Mouse (Mus musculus) activated CD4-positive, CD25-positive, alpha-beta regulatory T cell, adult 4 months (primary cell): Measurements from ENCODE around the gene Zfp668. TPM values are rescaled to one million over a fixed set of nuclear protein-coding genes. Genes with fewer than 3 reads are reported as not detected.
"Not testable (repeated sequence)": the region's sequence is repeated elsewhere in the genome, so short reads cannot be mapped to it uniquely, and the experiment has no call there.

Experiments
- ATAC-seq: one replicate; pipeline ENCODE4 v1.8.0; 2017
- polyA plus RNA-seq, 2 experiments: library from polyadenylated mRNA; unstranded; fragments of 100-300 nt; shearing (Covaris generic); gene quantifications; one replicate each; pipeline ENCODE4 v1.2.1; 2017

Zfp668 gene
- 10 to 100 TPM; 10.4 to 11.0 TPM for polyA plus RNA-seq

DNA sequence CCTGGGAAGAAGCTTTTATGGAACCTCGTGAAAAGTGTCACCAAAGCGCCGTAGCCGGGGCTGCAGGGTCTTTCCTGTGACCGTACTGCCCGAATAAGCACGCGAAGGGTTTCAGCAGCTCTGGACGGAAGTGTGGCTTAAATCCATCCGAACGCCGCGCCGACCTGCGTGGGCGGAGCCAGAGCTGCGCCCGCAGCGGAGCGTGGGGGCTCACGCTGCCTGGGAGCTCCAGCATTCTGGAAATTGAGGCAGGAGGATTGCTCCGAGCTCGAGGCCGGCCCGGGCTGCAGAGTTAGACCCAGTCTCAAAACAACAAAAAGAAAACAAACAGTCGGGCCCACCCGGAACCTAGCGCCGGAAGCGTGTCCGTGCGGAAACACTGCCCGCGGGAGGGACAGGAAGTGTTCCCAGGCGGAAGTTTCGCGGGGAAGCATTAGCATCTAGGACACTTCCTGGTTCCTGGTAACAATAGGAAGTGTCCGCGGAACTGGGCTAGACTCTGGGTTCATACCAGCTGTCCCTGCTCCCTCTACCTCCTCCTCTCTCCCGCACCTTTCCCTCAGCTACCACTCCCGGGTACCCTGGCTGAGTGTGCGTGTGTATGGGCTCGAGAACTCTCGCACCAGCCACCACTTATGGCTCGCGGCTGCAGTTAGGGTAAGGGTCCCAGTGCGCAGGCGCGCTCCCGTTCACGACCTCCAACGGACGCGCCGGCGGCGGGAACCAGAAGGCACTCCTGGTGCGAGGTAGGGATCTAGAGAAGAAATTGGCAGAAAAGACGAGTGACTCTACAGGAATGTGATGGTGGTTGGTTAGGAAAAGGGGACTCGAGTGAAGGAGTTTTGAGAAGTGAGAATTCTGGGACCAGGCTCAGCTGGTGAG lies at the start of gene Zfp668:
Gene Zfp668 (minus strand): TSS at position 362 of the 882 bp plus-strand sequence.
- peak; percentile 37 for ATAC-seq

- no peak for ATAC-seq
Observed at GRCm38 (mm10) chr7:127926066-127926465, 49.4 kb upstream of the Zfp668 start.

- no peak for ATAC-seq
Observed at GRCm38 (mm10) chr7:127925252-127925651, 48.6 kb upstream of the Zfp668 start.

GRCm38 (mm10) chr7:127923714-127924113 lies 47.1 kb upstream of the Zfp668 start:
- ATAC-seq: no peak

GRCm38 (mm10) chr7:127922451-127923275 lies 46.0 kb upstream of the Zfp668 start:
- peak; percentile 87 for ATAC-seq

GRCm38 (mm10) chr7:127921516-127921915 lies 44.9 kb upstream of the Zfp668 start:
- ATAC-seq: no peak

GRCm38 (mm10) chr7:127919290-127919689 lies 42.7 kb upstream of the Zfp668 start:
- no peak for ATAC-seq

DNA sequence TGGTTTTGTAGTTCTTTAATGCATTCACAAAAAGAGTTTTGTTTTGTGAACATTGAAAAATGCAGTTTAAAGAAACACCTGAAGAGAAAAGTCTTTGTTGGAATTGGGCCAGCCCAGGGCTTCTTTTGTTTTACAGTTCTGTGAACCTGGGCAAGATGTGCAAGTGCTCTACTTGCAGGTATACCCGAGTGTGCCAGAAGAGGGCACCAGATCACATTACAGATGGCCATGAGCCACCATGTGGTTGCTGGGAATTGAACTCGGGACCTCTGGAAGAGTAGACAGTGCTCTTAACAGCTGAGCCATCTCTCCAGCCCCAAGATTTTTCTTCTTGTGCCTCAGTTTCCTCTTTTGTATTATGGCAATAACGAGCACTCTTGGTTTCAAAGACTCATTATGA lies 41.6 kb upstream of the Zfp668 start:
- no peak for ATAC-seq

GRCm38 (mm10) chr7:127915293-127915692 lies 38.7 kb upstream of the Zfp668 start:
- no peak for ATAC-seq

- no peak for ATAC-seq
Observed at GRCm38 (mm10) chr7:127912938-127913337, 36.3 kb upstream of the Zfp668 start.

DNA sequence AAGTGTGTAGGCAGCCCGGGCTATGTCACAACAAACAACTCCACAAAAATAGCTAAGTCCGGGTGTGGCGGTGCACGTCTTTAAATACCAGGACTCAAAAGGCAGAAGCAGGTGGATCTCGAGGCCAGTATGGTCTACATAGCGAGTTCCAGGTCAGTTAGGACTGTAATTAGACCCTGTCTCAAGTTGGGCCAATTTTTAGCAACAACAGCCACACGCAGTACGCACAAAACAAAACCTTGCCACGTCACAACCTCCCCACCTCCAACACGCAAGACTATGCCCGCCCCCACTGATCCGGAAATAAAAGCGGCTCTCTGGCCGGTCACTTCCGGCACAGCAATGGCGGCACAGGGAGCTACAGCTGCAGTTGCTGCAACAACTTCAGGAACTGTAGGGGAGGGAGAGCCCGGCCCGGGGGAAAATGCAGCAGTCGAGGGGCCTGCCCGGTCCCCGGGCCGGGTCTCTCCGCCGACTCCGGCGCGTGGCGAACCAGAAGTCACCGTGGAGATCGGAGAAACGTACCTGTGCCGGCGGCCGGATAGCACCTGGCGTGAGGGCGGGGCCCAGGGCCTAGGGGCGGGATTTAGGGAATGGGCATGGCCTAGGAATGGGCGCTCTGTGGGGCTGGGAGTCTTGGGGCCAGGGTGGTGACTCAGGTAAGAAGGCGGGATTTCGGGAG lies 35.7 kb upstream of the Zfp668 start, which contains the start of gene Kat8:
Gene Kat8 (plus strand): TSS at position 327 of the 682 bp plus-strand sequence.
- peak; percentile 99 for ATAC-seq

GRCm38 (mm10) chr7:127908656-127909055 lies 32.0 kb upstream of the Zfp668 start:
- ATAC-seq: no peak

DNA sequence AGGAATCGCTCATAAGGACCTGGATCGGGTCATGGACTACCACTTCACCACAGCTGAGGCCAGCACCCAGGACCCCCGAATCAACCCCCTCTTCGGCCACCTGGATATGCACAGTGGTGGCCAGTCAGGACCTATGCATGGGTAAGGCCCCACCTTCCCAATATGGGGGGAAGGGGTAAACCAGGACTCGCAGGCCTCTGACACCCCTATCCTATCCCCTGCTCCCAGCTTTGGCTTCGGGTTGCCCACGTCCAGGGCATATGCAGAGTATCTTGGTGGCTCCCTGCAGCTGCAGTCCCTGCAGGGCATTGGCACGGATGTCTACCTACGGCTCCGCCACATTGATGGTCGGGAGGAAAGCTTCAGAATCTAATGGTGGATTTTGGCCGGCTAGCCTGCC lies 31.3 kb upstream of the Zfp668 start:
- ATAC-seq: no peak

GRCm38 (mm10) chr7:127903971-127904796 lies 27.6 kb upstream of the Zfp668 start, which contains the start of gene Bckdk:
Gene Bckdk, plus strand, starts transcription at chr7:127904082.
- peak; percentile 97 for ATAC-seq

GRCm38 (mm10) chr7:127901772-127902171 lies 25.1 kb upstream of the Zfp668 start:
- ATAC-seq: no peak

DNA sequence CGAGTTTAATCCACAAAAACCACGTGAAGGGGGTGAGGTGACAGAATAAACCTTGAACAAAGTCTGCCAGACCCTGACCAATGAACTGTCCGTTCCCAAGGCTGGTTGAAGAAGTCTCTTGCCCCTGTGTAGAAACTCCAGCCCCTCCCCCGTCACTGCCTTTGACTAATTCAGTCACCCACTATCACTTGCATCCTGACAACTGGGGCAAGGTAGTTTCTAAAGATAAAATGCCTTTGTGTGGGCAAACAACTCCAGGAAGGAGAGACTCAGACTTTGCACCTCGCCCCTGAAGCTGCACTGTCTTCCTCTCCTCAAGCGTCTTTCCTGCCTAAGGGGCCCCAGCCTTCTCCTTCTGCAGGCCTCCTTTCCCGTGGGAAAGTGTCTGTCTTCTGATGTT lies 23.4 kb upstream of the Zfp668 start:
- ATAC-seq: no peak

DNA sequence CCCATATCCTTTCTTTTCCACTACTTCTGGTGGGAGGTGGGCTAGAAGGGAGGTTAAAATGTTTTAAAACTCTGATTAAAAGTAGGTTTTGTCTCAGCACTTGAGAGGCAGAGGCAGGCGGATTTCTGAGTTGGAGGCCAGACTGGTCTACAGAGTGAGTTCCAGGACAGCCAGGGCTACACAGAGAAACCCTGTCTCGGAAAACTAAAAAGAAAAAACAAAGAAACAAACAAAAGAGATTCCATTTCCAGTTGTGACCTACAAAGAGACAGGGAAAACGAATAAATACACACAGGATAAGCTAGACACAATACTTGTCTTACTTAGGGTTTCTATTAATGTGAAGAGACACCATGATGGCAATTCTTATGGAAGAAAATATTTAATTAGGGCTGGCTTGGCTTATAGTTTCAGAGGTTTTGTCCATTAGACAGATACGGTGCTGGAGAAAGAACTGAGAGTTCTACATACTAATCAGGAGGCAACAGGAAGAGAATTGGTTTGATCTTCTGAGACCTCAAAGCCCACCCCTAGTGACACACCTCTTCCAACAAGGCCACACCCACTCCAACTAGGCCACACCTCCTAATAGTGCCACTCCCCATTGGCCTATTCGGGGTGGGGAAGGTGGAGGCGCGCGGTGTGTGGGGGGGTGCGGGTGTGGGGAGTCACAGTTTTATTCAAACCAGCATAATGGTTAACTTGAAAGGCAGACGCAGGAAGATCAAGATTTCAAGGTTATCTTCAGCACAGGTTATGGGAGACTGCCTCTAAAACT lies 21.7 kb upstream of the Zfp668 start:
- ATAC-seq: no peak

- ATAC-seq: no peak
Observed at GRCm38 (mm10) chr7:127897542-127897941, 20.9 kb upstream of the Zfp668 start.

GRCm38 (mm10) chr7:127896384-127896783 lies 19.8 kb upstream of the Zfp668 start:
- ATAC-seq: no peak

DNA sequence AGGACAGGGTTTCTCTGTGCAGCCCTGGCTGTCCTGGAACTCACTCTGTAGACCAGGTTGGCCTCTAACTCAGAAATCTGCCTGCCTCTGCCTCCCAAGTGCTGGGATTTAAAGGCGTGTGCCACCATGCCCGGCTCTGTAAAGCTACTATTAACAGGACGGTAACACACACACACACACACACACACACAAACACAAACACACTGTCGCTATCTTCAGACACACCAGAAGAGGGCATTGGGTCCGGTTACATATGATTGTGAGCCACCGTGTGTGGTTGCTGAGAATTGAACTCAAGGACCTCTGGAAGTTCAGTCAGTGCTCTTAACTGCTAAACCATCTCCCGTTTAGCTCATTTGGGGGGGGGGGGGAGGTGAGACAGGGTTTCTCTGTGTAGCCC lies 19.3 kb upstream of the Zfp668 start:
- not testable (repeated sequence) for ATAC-seq

DNA sequence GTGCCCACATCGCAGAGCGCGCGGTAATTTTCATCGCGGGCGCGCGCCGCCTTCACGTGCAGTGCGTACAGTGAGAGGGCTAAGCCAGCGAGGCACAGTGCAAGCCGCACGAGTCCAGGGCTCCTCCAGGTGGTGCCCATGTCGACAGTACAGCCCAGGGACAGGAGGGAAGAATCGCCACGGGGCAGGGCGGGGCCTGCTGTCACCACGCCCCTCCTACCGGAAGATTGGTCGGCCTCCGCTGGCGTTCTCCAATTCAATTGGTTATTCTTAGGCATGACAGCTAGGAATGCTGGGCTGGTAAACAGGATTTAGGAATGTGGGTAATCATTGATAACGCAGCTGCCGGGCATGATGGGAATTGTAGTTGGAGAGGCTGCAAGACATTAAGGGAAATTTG lies 18.8 kb upstream of the Zfp668 start, which contains the start of the genes Gm21974 and Vkorc1:
Gene Gm21974 (minus strand): TSS at position 13 of the 400 bp plus-strand sequence.
Gene Vkorc1 (minus strand): TSS at position 176 of the 400 bp plus-strand sequence.
- ATAC-seq: peak; percentile 91
